Mouse (Mus musculus) cerebellum, postnatal 10 days (tissue): ENCODE results near the gene Ift27.

Experiments
- DNase-seq, 2 experiments: peaks; one replicate each; pipeline ENCODE4 v3.0.0; 2021; ENCODE audit warnings: mixed read lengths in 2 of 2

Ift27 gene

DNA sequence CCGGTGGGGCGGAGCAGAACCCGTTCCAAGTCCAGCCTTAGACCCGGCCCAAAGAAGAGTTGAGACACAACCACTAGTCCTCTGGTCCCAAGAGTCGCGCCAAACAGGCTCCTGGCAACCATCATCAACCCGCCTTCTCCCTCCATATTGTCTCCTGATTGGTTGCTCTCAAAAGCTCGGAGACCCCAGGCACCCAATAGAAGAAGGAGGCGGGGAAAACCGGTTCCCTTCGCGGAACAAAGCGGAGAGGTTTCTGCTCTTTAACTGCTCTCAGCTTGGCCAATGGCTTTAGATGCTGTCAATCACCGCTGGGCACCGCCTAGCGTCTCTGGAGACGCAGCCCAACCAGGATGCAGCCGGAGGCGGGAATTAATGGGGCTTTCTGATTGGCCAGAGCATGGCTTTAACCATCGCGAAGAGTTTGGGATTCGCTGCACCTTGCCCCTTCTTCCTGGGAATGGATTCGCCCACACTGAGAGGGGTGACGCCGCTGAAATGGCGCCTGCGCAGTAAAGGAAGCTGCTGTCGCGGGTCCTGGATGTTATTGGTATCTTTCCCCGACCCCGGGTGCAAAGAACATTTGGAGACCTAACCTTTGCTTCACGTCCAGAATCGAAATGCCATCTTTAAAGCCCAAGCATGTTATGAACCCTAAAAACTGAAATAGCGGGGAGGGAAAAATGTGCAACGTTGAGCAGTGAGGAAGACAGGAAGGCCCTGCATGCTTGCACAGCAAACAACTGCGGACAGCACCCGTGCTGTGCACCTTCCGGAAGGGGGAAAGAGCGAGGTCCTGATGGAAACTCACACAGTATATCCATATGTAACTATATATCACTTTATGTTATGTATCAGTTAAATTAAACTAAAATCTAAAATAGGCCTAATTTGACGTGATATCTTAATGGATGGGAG, at the start of gene Ift27:
Gene Ift27 (minus strand): TSS at position 136 of the 915 bp plus-strand sequence.
- peak; percentile 97 to 98 for DNase-seq

DNA sequence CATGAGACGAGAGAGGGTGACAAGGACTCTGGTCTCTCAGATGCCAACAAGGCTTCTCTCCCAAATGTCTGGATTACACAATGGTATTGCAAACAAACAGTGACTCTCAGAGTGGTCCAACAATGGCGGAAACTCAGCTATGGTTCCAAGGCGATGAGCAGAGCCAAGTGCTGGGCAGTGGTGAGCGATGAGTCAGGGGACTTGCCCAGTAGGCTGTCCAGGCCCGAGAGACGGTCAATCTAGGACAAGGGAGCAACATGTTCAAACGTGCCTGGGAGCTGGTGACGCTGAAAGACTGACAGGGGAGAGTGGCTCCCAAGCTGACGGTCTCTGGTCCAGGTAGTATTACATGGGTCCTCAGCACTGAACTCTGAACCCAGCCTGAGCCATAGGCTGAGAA, 41.4 kb upstream of the Ift27 start:
- DNase-seq = no peak

- DNase-seq = no peak
Measured at GRCm38 (mm10) chr15:78211367-78211766, 37.5 kb upstream of the Ift27 start.

- DNase-seq = no peak
Measured at GRCm38 (mm10) chr15:78210203-78210602, 36.3 kb upstream of the Ift27 start.

DNA sequence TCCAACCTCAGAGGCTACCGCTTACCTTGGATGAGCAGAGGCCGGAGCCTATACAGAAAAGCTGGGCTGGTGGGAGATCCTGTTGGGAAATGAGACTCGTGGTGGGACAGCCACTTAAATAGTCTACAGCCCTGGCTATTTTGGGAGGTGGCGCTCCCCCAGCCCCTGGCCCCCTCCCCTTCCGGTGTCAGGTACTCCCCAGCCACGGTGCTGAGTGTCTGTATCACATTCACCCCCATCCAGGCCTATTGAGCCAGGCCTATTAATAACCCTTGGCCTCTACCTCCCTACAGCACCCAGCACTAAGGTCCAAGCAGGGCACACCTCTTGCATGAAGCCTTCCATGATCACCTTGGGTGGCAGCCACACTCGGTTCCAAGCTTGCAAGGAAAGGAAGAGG, 32.4 kb upstream of the Ift27 start, which contains the start of gene Pvalb:
Gene Pvalb (minus strand): TSS at position 89 of the 400 bp plus-strand sequence.
- DNase-seq = no peak

GRCm38 (mm10) chr15:78205192-78205591, 31.3 kb upstream of the Ift27 start:
- peak; percentile 74 to 87 for DNase-seq

GRCm38 (mm10) chr15:78204053-78204847, 30.3 kb upstream of the Ift27 start:
- DNase-seq = peak; percentile 85 to 88

DNA sequence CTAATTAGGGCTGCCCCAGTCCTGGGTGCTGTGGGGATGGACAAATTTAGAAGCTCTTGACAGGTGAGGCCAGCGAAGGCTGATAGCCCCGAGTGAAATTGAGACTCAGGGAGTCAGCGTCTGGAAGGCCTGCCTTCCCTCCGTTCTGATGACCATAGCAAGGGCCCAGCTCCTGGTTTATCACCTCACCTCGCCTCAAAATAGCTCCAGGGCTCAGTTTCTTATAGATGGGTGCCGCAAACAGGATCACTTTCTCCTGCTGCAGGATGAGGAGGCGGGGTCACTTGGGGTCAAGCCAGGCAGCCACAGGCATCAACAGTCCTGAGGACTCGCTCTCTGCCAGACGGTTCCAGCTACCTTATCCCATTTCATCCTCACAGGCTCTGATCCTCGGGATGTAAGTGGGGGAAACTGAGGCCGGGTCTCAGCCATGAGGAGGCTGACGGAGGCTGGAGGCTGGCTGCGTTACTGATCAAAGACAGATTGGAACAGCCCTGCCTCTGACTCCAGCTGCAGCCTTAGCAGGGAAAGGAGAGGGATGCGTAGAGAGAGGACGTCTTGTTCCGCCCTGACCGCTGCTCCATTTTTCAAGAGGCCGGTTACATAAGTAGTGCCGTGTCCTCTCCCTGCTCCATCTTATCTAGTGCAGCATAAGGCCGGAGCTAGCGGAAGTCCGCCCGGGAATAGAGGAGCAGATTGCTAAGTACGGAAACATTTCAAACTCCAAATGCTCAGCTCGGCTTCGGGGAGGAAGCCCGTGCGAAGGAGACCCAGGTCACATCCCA, 21.4 kb upstream of the Ift27 start:
- no peak for DNase-seq

GRCm38 (mm10) chr15:78194320-78194719, 20.4 kb upstream of the Ift27 start:
- peak; percentile 70 to 76 for DNase-seq

GRCm38 (mm10) chr15:78189636-78190035, 15.7 kb upstream of the Ift27 start:
- no peak for DNase-seq

DNA sequence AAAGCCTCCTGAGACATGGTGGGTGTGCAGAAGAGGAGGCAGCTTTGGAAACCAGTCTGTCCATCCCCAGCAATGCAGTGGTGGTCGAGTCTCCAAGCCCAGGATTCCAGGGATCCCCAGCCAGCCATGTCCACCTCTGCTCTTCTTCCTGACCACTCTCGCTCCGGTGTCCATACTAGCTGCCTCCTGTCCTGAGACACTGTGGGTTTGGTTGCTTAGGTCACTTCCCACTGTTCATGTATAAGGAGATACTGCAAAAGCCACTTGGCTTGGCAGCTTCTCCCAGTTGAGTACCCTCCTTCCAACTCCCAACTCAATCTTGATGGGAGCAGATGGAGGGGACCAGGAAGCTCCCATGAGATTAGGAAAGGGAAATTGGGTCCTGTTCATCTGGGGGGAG, 14.6 kb upstream of the Ift27 start:
- DNase-seq = no peak

GRCm38 (mm10) chr15:78186906-78187305, 13.0 kb upstream of the Ift27 start:
- no peak for DNase-seq

DNA sequence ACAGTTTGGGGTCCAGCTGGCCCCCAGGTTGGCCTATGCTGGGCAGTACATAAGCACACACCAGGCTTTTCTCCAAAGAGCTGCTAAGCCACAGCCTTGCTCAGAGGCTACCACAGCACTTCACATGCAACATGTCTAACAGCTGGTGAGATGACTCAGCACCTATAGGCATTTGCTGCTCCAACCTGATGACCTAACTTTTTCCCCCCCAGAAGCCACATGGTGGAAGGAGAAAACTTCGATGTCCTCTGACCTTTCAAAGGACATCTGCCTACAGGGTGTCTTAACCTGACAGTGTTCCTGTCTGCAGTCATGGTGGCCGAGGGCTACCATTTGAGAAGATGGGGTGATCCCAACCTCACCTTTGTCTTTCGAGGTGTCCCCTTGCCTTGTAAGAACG, 11.7 kb upstream of the Ift27 start:
- no peak for DNase-seq

DNA sequence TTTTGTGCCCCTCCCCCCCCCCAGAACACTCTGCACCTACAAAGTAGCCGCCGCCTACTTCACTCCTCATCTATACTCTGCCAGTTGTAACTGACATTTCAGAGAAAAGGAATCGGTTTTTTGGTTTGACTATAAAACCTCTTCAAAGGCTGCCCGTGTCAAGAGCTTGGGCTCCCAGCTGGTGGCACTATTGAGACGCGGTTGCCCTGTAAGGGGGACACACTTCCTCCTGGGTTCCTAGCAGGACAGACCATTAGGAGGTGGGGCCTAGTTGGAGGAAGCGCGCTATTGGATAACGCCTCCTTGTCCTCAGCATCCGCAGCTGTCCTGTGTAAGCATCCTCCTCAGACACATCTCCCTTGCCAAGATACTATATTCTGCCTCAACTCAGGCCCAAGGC, 10.9 kb upstream of the Ift27 start:
- peak; percentile 67 to 78 for DNase-seq

DNA sequence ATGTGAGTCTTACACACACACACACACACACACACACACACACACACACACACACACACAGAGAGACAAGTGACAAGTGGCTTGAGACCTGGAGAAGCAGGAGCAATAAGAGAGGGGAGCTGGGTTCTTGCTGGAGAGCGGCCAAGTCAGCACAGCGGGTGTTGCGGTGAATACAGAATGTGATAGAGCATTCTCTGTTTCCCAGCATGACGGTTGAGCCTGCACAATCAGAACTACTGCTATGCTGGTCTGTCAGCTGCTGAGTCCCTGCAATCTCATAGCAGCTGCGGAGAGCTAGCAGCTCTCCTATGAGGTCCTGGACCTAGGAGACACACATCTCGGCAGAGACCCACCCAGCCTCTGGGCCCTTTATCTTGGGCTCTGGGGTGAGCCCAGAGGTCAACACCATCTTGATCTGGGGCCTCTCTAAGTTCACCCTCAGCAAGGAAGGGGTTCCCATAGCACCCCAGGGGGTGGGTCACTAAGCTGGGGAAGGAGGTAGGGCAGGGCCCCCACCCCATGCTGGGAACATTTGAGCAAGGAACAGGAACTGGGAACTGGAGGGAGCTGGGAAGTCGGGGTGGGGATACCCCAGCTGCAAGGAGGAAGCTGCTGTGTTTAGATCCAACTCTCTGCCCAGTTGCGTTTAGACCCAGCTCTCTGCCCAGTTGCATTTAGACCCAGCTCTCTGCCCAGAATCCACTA, 7.9 kb upstream of the Ift27 start:
- DNase-seq = peak; percentile 88 to 93

DNA sequence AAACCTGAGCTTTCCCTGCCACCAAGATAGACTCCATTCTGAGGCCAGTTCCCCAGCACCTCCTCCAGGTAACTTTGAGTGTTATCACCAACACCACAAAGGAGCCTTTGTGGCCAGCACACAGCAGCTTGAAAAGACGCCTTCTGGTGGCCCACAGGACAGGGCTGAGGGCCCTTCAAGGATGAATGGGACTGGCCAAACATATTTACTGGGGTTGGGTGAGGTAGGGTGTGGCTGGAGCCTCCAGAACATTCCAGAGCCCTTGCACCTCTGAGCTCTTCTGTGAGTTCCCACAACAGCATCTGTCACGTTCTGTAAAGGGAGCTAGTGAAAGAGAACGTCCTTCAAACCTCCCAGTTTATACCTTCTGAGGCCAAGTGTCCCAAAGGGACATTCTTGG, 5.9 kb upstream of the Ift27 start:
- DNase-seq = no peak

DNA sequence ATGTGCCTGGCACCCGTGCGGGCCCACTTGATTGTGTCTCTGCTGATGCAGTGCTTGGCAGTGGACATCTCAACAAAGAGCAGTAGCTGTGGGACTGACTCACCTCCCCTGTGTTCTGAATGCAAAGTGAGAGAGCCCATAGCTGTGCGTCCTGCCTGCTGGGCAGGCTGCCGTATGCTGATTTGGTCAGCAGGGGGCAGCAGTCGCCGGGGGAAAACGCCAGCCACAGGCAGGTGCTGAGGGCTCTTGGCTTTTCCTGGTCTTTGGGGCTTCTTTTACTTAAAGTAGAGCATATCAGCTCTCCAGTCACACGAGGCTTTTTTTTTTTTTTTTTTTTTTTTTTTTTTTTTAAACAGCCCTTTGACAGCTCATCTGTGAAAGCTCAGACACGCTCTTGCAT, 4.5 kb upstream of the Ift27 start:
- DNase-seq = peak; percentile 94 to 95

DNA sequence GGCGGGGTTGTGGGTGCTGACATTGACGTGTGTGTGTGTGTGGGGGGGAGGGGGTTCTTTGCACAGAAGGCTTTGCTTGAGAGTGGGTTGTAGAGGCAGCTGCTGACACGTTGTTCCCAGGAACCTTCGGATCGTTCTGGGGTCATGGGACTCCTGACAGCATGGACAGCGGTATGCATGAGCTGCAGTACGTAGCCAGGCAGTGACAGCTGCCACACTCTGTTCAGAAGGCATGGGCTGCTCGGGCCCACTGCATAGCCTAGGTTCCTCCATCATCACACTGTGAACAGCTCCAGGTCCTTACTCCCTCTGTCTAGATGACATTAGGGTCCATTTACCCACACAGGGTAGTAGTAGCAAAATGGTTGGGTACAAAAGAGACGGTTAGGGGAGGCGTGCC, 3.4 kb upstream of the Ift27 start:
- no peak for DNase-seq

DNA sequence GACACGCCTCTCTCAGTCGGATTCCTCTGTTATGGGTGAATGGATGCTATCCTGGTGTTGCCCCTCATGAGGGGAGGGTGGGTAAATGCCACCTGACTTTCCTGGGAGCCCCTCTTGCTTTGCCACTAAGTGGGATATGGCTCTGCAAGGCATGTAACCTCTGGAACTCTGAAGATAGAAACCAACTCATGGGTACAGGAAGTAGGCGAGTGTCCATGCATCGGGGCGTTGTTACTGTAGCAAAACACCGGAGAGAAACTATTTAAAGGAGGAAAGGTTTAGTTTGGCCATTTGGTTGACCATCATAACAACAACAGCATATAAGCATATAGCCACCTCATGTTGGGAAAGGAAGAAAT, 959 bp upstream of the Ift27 start:
- DNase-seq = no peak

DNA sequence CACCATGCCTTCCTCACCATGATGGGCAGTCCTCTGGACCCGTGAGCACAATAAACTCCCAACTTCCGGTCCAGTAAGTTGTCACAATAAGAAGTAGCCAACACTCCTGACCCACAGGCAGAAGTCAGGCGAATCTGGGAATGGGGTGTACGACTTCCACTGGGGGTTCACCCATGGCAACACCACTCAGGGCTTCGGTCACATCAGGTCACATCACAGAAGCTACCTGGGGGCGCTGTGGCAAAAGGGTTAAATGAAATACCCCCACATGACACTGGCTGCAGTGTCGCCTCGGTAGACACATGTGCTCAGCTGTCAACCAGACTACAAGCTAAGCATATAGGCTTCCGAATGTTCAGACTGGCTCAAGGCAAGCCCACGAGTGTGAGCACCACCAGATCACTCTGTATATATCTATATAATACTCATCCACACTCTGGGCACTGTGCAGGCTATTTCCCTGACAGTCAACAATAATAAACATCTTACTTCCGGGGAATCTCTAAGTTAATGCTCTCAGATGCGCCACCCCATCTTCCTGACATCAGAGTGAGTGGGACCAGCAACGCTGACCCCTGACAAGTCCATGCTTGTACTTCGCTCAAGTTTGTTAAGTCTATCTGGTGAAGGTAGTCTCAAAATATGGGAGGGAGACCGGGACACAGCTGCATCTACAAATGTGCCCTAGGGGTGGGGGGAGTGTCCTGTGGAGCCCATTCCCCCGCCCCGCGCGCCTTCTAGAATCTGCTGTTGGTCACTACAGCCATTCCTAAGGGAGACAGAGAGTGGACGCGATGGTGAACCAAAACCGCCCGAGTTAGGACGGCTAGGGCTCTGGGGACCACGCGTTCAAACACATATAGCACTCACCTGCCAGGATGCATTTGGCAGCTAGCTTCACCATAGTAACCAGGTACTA, 749 bp downstream of the Ift27 start:
- DNase-seq = peak in 1 of 2 experiments; percentile 21

DNA sequence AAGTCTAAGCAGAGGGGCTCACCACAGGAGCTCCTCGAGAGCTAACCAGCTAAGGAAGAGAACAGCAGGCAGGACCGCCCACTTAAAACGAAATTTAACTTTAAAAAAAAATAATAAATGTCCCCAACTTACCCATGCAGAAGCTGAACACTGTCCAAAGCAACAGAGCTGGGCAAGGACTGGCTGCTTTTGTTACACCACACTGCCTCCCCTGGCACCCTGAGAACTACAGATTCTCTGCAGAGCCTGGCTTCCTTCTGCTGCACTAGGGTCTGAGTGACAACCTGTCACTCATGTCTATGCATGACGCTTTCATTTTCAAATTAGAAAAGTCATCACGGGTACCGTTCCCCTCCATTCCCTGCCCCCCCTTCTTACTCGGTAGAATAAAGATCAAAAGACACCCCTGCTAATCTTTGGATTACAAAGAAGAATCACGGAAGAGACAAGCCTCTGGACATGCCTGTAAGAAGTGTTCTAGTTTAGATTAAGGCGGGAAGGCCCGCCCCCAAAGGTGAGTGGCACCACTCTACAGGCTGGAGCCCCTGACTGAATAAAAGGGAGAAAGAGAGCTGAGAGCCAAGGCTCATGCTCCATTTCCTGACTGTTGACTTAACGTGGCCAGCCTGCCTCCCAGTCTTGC, 1.5 kb downstream of the Ift27 start:
- DNase-seq = peak; percentile 78 to 79
